Mouse (Mus musculus) limb, embryonic 14.5 days (tissue): Measurements from ENCODE around the gene Tenm2. TPM values are rescaled to one million over a fixed set of nuclear protein-coding genes. Genes with fewer than 3 reads are reported as not detected.

ENCODE experiments used
- ATAC-seq: fragments of 200-750 bp; cut with Nextera tagmentation; 2 replicates; pipeline ENCODE4 v1.8.0; 2017; ENCODE audit warnings: low read depth, moderate number of reproducible peaks, moderate TSS enrichment; ENCODE audit not compliant: low FRiP score
- DNase-seq: peaks from one replicate; pipeline ENCODE4 v3.0.0-alpha.2; 2015; ENCODE audit warnings: low spot score
- H3K27ac ChIP-seq: fragments of 300-500 bp; sonication (generic); replicated peaks from 2 replicates; pipeline ENCODE4 v1.5.1; 2014; ENCODE audit warnings: low read depth, mild to moderate bottlenecking, low read length, moderate library complexity, mixed read lengths
- H3K27me3 ChIP-seq: fragments of 300-500 bp; sonication (generic); 2 replicates; pipeline ENCODE4 v1.6.1; 2014; ENCODE audit warnings: low read length, mixed read lengths; ENCODE audit not compliant: control insufficient read depth, insufficient read depth
- H3K36me3 ChIP-seq: fragments of 300-500 bp; sonication (generic); 2 replicates; pipeline ENCODE4 v1.6.1; 2014; ENCODE audit warnings: mild to moderate bottlenecking, low read length, moderate library complexity, mixed read lengths; ENCODE audit not compliant: control insufficient read depth, insufficient read depth
- H3K4me1 ChIP-seq: fragments of 300-500 bp; sonication (generic); 2 replicates; pipeline ENCODE4 v1.6.1; 2014; ENCODE audit warnings: antibody characterized with exemption, low read length, mixed read lengths; ENCODE audit not compliant: control insufficient read depth, insufficient read depth
- H3K4me2 ChIP-seq: fragments of 300-500 bp; sonication (generic); replicated peaks from 2 replicates; pipeline ENCODE4 v1.6.1; 2014; ENCODE audit warnings: low read depth, mild to moderate bottlenecking, low read length, moderate library complexity; ENCODE audit not compliant: severe bottlenecking
- H3K4me3 ChIP-seq: fragments of 300-500 bp; sonication (generic); replicated peaks from 2 replicates; pipeline ENCODE4 v1.5.1; 2014; ENCODE audit warnings: low read length
- H3K9ac ChIP-seq: fragments of 300-500 bp; sonication (generic); 2 replicates; pipeline ENCODE4 v1.6.1; 2014; ENCODE audit warnings: mild to moderate bottlenecking, low read depth, low read length, moderate library complexity; ENCODE audit not compliant: severe bottlenecking
- H3K9me3 ChIP-seq: fragments of 300-500 bp; sonication (generic); 2 replicates; pipeline ENCODE4 v1.6.1; 2016; ENCODE audit warnings: low read length; ENCODE audit not compliant: control insufficient read depth
- POLR2A ChIP-seq: fragments of 200-500 bp; IDR thresholded peaks from 2 replicates; pipeline ENCODE4 v1.8.0; 2012; ENCODE audit warnings: inconsistent platforms, mild to moderate bottlenecking, moderate library complexity, borderline replicate concordance; ENCODE audit not compliant: insufficient read depth, insufficient read length; ENCODE audit errors: extremely low read depth
- WGBS: fragments of 180-500 bp; shearing (Covaris S2); extraction: QIAGEN DNeasy Blood & Tissue Kit; methylation state at CpG from one replicate; pipeline ENCODE4 v1.1.7; 2014; 5-methylcytosine and 5-hydroxymethylcytosine counted together
- polyA plus RNA-seq, 2 experiments: library from polyadenylated mRNA; depleted of rRNA in 1 of 2; stranded (reverse) in 1 of 2; unstranded in 1 of 2; fragments of >200 nt; fragmentation: Nextera tagmentation in 1 of 2; extraction: Ambion mirVana in 1 of 2; gene quantifications; 2 replicates each; pipeline versions ENCODE4 v1.2.1 to v1.2.3; 2012 to 2014

Gene Tenm2
- polyA plus RNA-seq, 2 experiments, result 3.7 to 5.6 TPM

DNA sequence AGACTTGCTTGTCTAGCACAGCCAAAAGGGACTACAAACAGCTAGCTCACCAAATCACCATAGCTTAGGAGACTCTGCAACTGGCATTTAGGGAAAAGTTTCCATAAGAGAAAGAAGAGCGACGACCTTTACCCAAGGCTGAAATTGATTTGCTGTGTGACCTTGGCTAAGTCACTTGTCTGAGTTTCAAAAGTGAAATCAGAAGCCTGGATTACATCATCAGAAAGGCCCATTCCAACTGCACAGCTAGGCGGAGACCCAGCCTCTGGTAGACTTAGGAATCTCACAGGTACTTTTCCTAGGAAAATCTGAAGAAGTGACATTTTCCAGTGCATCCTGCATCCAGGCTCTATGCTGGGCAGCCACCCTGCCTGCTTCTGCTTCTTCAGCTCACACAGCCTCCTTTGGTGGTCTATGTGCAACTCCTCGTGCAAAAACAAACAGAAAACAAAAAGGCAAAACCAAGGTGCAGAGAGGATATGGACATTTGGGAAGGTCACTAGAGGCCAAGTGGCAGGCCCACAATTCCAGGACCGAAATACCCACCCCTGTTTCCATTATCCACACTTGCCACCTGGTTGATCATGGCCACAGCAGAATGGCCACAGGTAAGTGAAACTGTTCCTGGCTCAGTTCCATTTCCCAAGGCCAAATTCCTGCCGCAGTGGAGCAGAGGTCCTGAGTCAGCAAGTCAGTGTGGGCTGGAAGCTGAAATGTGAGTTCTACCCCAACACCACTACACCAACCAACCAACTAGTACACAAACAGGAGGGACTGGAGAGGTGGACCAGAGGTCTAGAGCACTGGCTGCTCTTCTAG lies 1260.9 kb downstream of the Tenm2 start:
- Histone ChIP-seq H3K9ac (no peak overlapping the region), H3K36me3 (no peaks in the 10 kb centered on the region), H3K27ac (no peak overlapping the region), H3K4me3 (no peak overlapping the region), H3K9me3 (no peaks in the 10 kb centered on the region), H3K4me2 (no peak overlapping the region), H3K27me3 (peaks cover 12% of the 10 kb centered on the region; the same call in 1 of the 2 replicates), H3K4me1 (no peaks in the 10 kb centered on the region)
- TF ChIP-seq POLR2A, result no peak
- no peak for DNase-seq
- no peak for ATAC-seq
- 80% methylated on average over 6 of the region's 6 CpGs for WGBS

DNA sequence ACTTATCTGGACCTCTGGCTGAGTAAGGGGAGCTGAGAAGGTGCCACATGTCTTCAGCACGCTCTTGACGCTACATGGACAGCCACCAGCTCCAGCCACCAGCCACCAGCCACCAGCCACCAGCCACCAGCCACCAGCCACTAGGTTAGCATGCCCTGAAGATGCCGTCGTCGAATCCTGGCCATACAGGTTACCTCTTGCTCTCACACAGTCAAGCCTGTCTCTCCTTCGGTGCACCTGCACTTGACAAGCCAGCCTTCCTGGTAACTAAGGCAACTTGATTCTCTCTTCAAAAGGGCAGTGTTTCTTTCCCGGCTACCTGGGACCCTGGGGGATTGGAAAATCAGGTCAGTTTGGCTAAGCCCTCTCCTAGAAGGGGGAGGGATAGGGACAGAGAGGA lies 1262.6 kb downstream of the Tenm2 start:
- H3K4me2 ChIP-seq, result no peak overlapping the region
- WGBS, result 54% methylated on average over 7 of the region's 7 CpGs

DNA sequence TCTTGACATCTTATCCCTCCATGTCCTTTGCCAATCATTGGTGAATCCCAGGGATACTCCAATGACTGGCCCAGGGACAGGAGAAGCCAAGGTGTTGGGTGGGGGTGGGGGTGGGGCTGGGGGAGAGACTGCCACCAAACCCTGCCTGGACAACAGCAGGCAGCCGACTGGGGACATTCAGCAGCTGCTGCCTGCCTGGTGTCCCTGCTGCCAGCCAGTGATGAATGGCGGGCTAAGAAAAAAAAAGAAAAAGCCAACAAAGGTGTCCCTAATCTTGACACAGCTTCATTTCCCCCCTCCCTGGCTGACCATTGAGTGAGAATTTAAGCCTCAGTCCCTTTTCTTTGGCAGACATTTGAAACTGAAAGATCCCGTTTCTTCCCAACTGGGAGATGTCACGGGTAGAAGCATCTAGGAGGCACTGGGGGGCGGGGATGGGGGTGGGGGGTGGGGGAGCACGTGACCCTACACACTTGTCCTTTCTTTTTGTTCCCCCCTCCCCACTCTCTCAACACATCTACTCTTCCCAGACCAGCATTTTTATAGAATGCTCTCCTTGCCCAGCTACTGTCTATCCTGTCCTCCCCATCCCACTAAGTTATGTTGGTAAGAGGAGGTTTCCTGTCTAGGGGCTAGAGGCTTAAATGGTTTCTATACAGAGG lies 1263.4 kb downstream of the Tenm2 start:
- Histone ChIP-seq H3K27me3 (no peaks in the 10 kb centered on the region), H3K9me3 (no peaks in the 10 kb centered on the region), H3K9ac (no peak overlapping the region), H3K36me3 (no peaks in the 10 kb centered on the region), H3K4me2 (no peak overlapping the region), H3K27ac (no peak overlapping the region), H3K4me1 (no peaks in the 10 kb centered on the region), H3K4me3 (no peak overlapping the region)
- no peak for TF ChIP-seq POLR2A
- no peak for ATAC-seq
- 22% methylated on average over 5 of the region's 6 CpGs for WGBS
- no peak for DNase-seq

More for the DNA sequence above, 1262.6 kb downstream of the Tenm2 start:
- TF ChIP-seq POLR2A, result no peak
- no peaks in the 10 kb centered on the region for H3K9me3 ChIP-seq
- H3K4me3 ChIP-seq, result no peak overlapping the region
- ATAC-seq (no peak), DNase-seq (no peak)
- H3K36me3 ChIP-seq, result no peaks in the 10 kb centered on the region
- no peak overlapping the region for H3K27ac ChIP-seq
- H3K9ac ChIP-seq, result no peak overlapping the region
- H3K4me1 ChIP-seq, result no peaks in the 10 kb centered on the region
- H3K27me3 ChIP-seq, result no peaks in the 10 kb centered on the region

DNA sequence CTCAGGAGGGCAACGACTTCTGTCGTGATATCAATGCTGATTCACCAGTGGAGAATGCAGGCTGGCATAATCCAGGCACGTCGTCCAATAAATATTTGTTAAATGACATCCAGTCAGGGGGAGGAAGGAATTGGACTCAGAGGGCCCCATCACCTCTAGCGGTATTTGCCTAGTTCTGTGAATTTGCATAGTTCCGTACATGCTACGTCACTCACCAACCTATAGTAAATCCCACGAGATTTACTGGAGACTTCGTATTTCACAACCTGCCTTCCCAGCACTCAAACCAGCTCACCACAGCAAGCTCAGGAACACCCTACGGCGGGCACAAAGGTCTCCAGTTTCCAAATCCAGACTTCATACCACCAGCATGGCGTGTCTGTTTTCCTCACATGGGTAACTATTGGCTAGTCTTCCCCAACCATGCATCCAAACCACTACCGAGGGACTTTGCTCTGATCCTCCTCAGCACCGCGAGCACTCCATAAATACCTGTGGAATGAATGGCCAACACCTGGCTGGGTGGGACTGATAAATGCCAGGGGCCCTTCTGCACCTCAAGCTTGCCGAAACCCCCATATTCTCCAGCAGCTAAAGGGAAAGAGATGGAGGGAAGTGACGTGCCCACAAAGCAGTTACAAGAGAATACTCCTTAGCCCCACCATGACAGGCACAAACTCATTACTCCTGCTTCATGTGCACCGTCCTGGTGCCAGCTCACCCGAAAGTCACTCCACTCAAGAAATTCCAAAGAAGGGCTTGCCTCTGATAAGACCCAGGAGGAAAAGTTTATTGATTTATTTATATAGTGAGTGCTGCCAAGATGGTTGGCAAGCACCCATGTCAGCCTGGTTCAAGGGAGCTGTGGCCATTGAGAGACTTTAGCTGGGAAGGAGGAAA lies 1264.7 kb downstream of the Tenm2 start:
- H3K4me1 ChIP-seq, result no peaks in the 10 kb centered on the region
- no peaks in the 10 kb centered on the region for H3K9me3 ChIP-seq
- H3K27ac ChIP-seq, result no peak overlapping the region
- H3K4me2 ChIP-seq, result no peak overlapping the region
- H3K4me3 ChIP-seq, result no peak overlapping the region
- DNase-seq (no peak), ATAC-seq (no peak)
- 75% methylated on average over 19 of the region's 19 CpGs for WGBS
- no peak overlapping the region for H3K9ac ChIP-seq
- TF ChIP-seq POLR2A, result no peak
- H3K27me3 ChIP-seq, result no peaks in the 10 kb centered on the region
- H3K36me3 ChIP-seq, result no peaks in the 10 kb centered on the region

DNA sequence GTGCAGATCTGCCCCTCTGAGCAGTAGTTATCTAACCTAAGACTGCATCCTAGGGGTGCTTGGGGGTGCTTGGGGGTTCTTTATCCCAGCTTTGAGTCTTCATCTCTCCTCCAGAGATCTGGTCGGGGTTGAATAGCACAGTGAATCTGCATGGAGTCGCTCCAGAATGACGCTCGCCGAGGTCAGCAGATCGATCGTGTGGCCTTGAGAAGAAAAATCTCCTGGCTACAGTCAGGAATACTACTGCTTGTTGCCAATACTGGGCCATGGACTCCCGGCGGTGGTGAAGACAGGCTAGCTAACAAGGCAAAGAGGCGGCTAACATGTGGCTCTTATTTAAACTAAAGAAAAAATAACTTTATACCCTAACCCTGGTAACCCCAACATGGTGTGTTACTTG lies 1267.5 kb downstream of the Tenm2 start:
- Histone ChIP-seq H3K27ac (no peak overlapping the region), H3K4me3 (no peak overlapping the region), H3K9me3 (no peaks in the 10 kb centered on the region), H3K4me2 (no peak overlapping the region), H3K9ac (no peak overlapping the region), H3K36me3 (no peaks in the 10 kb centered on the region), H3K27me3 (no peaks in the 10 kb centered on the region), H3K4me1 (no peaks in the 10 kb centered on the region)
- 92% methylated on average over 10 of the region's 10 CpGs for whole genome bisulfite sequencing
- no peak for ATAC-seq
- no peak for DNase-seq
- no peak for TF ChIP-seq POLR2A
